Mouse (Mus musculus) megakaryocyte-erythroid progenitor cell, adult 5 weeks (primary cell): ENCODE data around the gene Sapcd1. TPM values are rescaled to one million over a fixed set of nuclear protein-coding genes. Genes with fewer than 3 reads are reported as not detected.

Experiments
- polyA plus RNA-seq: library from polyadenylated mRNA; stranded (reverse); fragments of >175 nt; gene quantifications from 2 replicates; pipeline ENCODE4 v1.2.3, GENCODE M21; 2012

The Sapcd1 gene
- polyA plus RNA-seq: 6.0 and 11.9 TPM in 2 replicates

GRCm38 (mm10) chr17:35027277-35028068 lies at the start of gene Sapcd1:
Sapcd1 (minus strand) TSS chr17:35028016.

GRCm38 (mm10) chr17:35076507-35077176 lies 48.8 kb upstream of the Sapcd1 start, which contains the start of gene Ly6g6e:
Ly6g6e (plus strand) TSS chr17:35076902.

GRCm38 (mm10) chr17:35066084-35066483 lies 38.3 kb upstream of the Sapcd1 start, which contains the start of gene Mpig6b:
Mpig6b (minus strand) TSS chr17:35066184.

GRCm38 (mm10) chr17:35064951-35065947 lies 37.4 kb upstream of the Sapcd1 start, which contains the start of gene Ly6g6c:
Ly6g6c (plus strand) TSS chr17:35065388.

GRCm38 (mm10) chr17:35058911-35059892 lies 31.4 kb upstream of the Sapcd1 start, which contains the start of gene Ddah2:
Ddah2 (plus strand) TSS chr17:35059035.

GRCm38 (mm10) chr17:35049561-35050016 lies 21.8 kb upstream of the Sapcd1 start, which contains the start of gene Clic1:
Clic1 (plus strand) TSS chr17:35049966.

GRCm38 (mm10) chr17:35046681-35047455 lies 19.1 kb upstream of the Sapcd1 start, which contains the start of gene Msh5:
Msh5 (minus strand) TSS chr17:35046745.

GRCm38 (mm10) chr17:35016376-35016775 lies 11.4 kb downstream of the Sapcd1 start, which contains the start of gene Vwa7:
Vwa7 (plus strand) TSS chr17:35016579.

GRCm38 (mm10) chr17:35000717-35001451 lies 26.9 kb downstream of the Sapcd1 start, which contains the start of gene Vars:
Vars (plus strand) TSS chr17:35000987.

GRCm38 (mm10) chr17:34981690-34982180 lies 46.1 kb downstream of the Sapcd1 start, which contains the start of gene Lsm2:
Lsm2 (plus strand) TSS chr17:34981862.

Other genes starting within 250 kb of the Sapcd1 start
- gene Cyp21a1, start 223.5 kb downstream of the Sapcd1 start, polyA plus RNA-seq: not detected in 2 replicates
- 65.1 and 75.3 TPM in 2 replicates for gene Stk19, start 191.1 kb downstream of the Sapcd1 start, polyA plus RNA-seq
- gene Dxo, start 191.0 kb downstream of the Sapcd1 start, polyA plus RNA-seq: 106 TPM in 2 replicates
- 63.8 and 69.0 TPM in 2 replicates for gene Skiv2l, start 177.8 kb downstream of the Sapcd1 start, polyA plus RNA-seq
- gene Nelfe, start 177.6 kb downstream of the Sapcd1 start, polyA plus RNA-seq: 308 and 315 TPM in 2 replicates
- gene Cfb, start 165.5 kb downstream of the Sapcd1 start, polyA plus RNA-seq: 0.13 TPM in 1 of 2 replicates, not detected in the other
- gene Zbtb12, start 148.5 kb downstream of the Sapcd1 start, polyA plus RNA-seq: 51.5 and 66.6 TPM in 2 replicates
- not detected in 2 replicates for gene Gm20547, start 146.0 kb downstream of the Sapcd1 start, polyA plus RNA-seq
- 2.0 and 2.3 TPM in 2 replicates for gene C2, start 129.8 kb downstream of the Sapcd1 start, polyA plus RNA-seq
- 441 and 469 TPM in 2 replicates for gene Ehmt2, start 129.5 kb downstream of the Sapcd1 start, polyA plus RNA-seq
- gene Slc44a4, start 113.5 kb downstream of the Sapcd1 start, polyA plus RNA-seq: not detected in 2 replicates
- gene Neu1, start 96.8 kb downstream of the Sapcd1 start, polyA plus RNA-seq: 52.4 and 79.9 TPM in 2 replicates
- 425 and 1,961 TPM in 2 replicates for gene Hspa1b, start 68.8 kb downstream of the Sapcd1 start, polyA plus RNA-seq
- gene Gm20481, start 58.1 kb downstream of the Sapcd1 start, polyA plus RNA-seq: 0.52 TPM in 1 of 2 replicates, not detected in the other
- 239 and 1,296 TPM in 2 replicates for gene Hspa1a, start 55.9 kb downstream of the Sapcd1 start, polyA plus RNA-seq
- gene Hspa1l, start 55.3 kb downstream of the Sapcd1 start, polyA plus RNA-seq: 0.06 TPM in 1 of 2 replicates, not detected in the other
- gene Lsm2, start 46.2 kb downstream of the Sapcd1 start, polyA plus RNA-seq: 154 and 167 TPM in 2 replicates
- gene Vars, start 27.0 kb downstream of the Sapcd1 start, polyA plus RNA-seq: 841 and 875 TPM in 2 replicates
- gene Vwa7, start 11.4 kb downstream of the Sapcd1 start, polyA plus RNA-seq: 0.24 and 0.38 TPM in 2 replicates
- gene Msh5, start 18.7 kb upstream of the Sapcd1 start, polyA plus RNA-seq: 3.4 and 5.4 TPM in 2 replicates
- 109 and 129 TPM in 2 replicates for gene Clic1, start 21.9 kb upstream of the Sapcd1 start, polyA plus RNA-seq
- gene Ddah2, start 31.0 kb upstream of the Sapcd1 start, polyA plus RNA-seq: 33.8 and 58.4 TPM in 2 replicates
- gene Ly6g6c, start 37.4 kb upstream of the Sapcd1 start, polyA plus RNA-seq: 0.09 TPM in 1 of 2 replicates, not detected in the other
- gene Mpig6b, start 38.2 kb upstream of the Sapcd1 start, polyA plus RNA-seq: 0.04 TPM in 1 of 2 replicates, not detected in the other
- gene Ly6g6e, start 48.9 kb upstream of the Sapcd1 start, polyA plus RNA-seq: not detected in 2 replicates
- gene Ly6g6d, start 50.0 kb upstream of the Sapcd1 start, polyA plus RNA-seq: 0.26 TPM in 1 of 2 replicates, not detected in the other
- gene Ly6g6f, start 57.6 kb upstream of the Sapcd1 start, polyA plus RNA-seq: 0.06 and 0.28 TPM in 2 replicates
- gene Abhd16a, start 61.2 kb upstream of the Sapcd1 start, polyA plus RNA-seq: 118 and 123 TPM in 2 replicates
- gene Ly6g5c, start 80.3 kb upstream of the Sapcd1 start, polyA plus RNA-seq: not detected in 2 replicates
- gene Ly6g5b, start 87.4 kb upstream of the Sapcd1 start, polyA plus RNA-seq: 0.45 and 0.69 TPM in 2 replicates
- gene Gpank1, start 93.4 kb upstream of the Sapcd1 start, polyA plus RNA-seq: 73.8 and 84.9 TPM in 2 replicates
- 77.7 and 78.6 TPM in 2 replicates for gene Csnk2b, start 94.0 kb upstream of the Sapcd1 start, polyA plus RNA-seq
- gene D17H6S53E, start 98.4 kb upstream of the Sapcd1 start, polyA plus RNA-seq: 4.1 and 4.4 TPM in 2 replicates
- gene Apom, start 104.0 kb upstream of the Sapcd1 start, polyA plus RNA-seq: 0.37 and 0.84 TPM in 2 replicates
- 683 and 812 TPM in 2 replicates for gene Bag6, start 107.2 kb upstream of the Sapcd1 start, polyA plus RNA-seq
- 1,479 and 1,500 TPM in 2 replicates for gene Prrc2a, start 136.9 kb upstream of the Sapcd1 start, polyA plus RNA-seq
- gene Aif1, start 148.1 kb upstream of the Sapcd1 start, polyA plus RNA-seq: 3.5 and 4.0 TPM in 2 replicates
- 3.8 and 6.6 TPM in 2 replicates for gene Lst1, start 160.4 kb upstream of the Sapcd1 start, polyA plus RNA-seq
- gene Ltb, start 166.4 kb upstream of the Sapcd1 start, polyA plus RNA-seq: 14.0 and 15.6 TPM in 2 replicates
- gene Tnf, start 174.0 kb upstream of the Sapcd1 start, polyA plus RNA-seq: 12.8 and 21.1 TPM in 2 replicates
- gene Lta, start 177.3 kb upstream of the Sapcd1 start, polyA plus RNA-seq: 0.10 and 0.22 TPM in 2 replicates
- gene Gm16181, start 192.8 kb upstream of the Sapcd1 start, polyA plus RNA-seq: not detected in 2 replicates
- 5.5 and 9.2 TPM in 2 replicates for gene Atp6v1g2, start 205.6 kb upstream of the Sapcd1 start, polyA plus RNA-seq
- gene Nfkbil1, start 207.8 kb upstream of the Sapcd1 start, polyA plus RNA-seq: 42.2 and 43.8 TPM in 2 replicates
- 404 and 440 TPM in 2 replicates for gene Ddx39b, start 213.7 kb upstream of the Sapcd1 start, polyA plus RNA-seq
- gene H2-D1, start 234.7 kb upstream of the Sapcd1 start, polyA plus RNA-seq: 854 and 953 TPM in 2 replicates